Mouse (Mus musculus) embryonic facial prominence, embryonic 15.5 days (tissue): Measurements from ENCODE around the gene Xpr1. TPM values are rescaled to one million over a fixed set of nuclear protein-coding genes. Genes with fewer than 3 reads are reported as not detected.
A peak's percentile ranks its signal among the peaks of the same experiment; 100 is the strongest.

Experiments used
- ATAC-seq: fragments of 200-750 bp; cut with Nextera tagmentation; 2 replicates; pipeline ENCODE4 v1.8.0; 2017; ENCODE audit warnings: low read depth, moderate TSS enrichment; ENCODE audit not compliant: insufficient number of reproducible peaks, low FRiP score, low TSS enrichment
- H3K27ac ChIP-seq: fragments of 300-500 bp; sonication (generic); replicated peaks from 2 replicates; pipeline ENCODE4 v1.5.1; 2015; ENCODE audit warnings: mild to moderate bottlenecking, inconsistent platforms
- H3K27me3 ChIP-seq: fragments of 300-500 bp; sonication (generic); 2 replicates; pipeline ENCODE4 v1.6.1; 2015; ENCODE audit warnings: inconsistent platforms
- H3K36me3 ChIP-seq: fragments of 300-500 bp; sonication (generic); 2 replicates; pipeline ENCODE4 v1.6.1; 2015; ENCODE audit warnings: mild to moderate bottlenecking, inconsistent platforms
- H3K4me1 ChIP-seq: fragments of 300-500 bp; sonication (generic); 2 replicates; pipeline ENCODE4 v1.6.1; 2015; ENCODE audit warnings: inconsistent platforms
- H3K4me2 ChIP-seq: fragments of 300-500 bp; sonication (generic); replicated peaks from 2 replicates; pipeline ENCODE4 v1.6.1; 2015; ENCODE audit warnings: mild to moderate bottlenecking, inconsistent platforms
- H3K4me3 ChIP-seq: fragments of 300-500 bp; sonication (generic); replicated peaks from 2 replicates; pipeline ENCODE4 v1.5.1; 2015; ENCODE audit warnings: mild to moderate bottlenecking, inconsistent platforms
- H3K9ac ChIP-seq: fragments of 300-500 bp; sonication (generic); 2 replicates; pipeline ENCODE4 v1.6.1; 2015; ENCODE audit warnings: inconsistent platforms
- H3K9me3 ChIP-seq: fragments of 300-500 bp; sonication (generic); replicated peaks from 2 replicates; pipeline ENCODE4 v1.6.1; 2016; ENCODE audit warnings: inconsistent platforms
- WGBS: fragments of 180-500 bp; shearing (Covaris S2); methylation state at CpG from one replicate; pipeline ENCODE4 v1.1.7; 2015; 5-methylcytosine and 5-hydroxymethylcytosine counted together
- polyA plus RNA-seq: library from polyadenylated mRNA; unstranded; fragments of >200 nt; fragmentation: Nextera tagmentation; extraction: Ambion mirVana; gene quantifications from 2 replicates; pipeline ENCODE4 v1.2.1, GENCODE M21; 2015

The Xpr1 gene
- 7.3 and 7.4 TPM in 2 replicates for polyA plus RNA-seq

DNA sequence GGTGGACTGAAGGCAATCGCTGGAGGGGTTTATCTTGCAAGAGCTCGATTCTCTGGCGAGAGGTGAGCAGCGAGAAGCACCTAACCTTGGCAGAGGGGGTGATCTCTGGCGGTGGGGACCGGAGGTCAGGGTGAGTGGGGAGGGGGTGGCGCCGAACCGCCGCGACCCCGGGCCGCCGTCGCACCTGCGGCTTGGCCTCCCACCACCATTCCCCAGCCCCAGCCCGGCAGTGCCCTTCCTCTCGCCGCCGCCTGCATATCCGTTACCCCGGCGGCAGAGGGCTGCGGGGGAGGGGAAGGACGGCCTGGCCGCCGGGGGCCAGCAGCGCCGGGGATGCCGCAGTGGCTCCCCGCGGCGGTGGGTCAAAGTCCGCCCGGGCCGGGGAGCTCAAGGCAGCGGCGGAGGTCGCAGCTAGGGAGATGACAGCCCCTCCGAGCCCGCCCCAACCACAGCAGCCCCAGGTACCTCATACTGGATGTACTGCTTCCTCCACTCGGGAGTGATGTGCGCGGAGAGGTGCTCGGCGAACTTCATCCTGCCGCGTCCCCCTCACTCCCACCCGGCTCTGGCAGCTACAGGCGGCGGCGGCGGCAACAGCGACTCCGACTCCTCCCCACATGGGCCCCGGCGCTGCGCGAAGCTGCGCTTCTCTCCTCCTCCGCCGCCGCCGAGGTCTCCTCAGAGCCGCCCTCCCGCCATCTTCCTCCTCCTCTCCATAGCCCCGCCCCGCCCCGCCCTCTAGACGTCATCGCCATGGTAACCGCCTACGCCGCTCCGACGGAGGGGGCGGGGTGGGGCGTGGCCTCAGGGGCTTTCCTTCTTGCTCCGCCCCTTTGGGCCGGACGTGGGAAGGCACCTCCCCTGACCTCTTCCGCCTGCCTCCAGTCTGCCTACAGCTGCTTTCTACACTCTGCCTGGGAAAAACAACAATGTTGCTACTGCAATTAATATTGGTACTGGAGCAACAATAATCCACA, at the start of gene Xpr1:
TSS of gene Xpr1 (minus strand) at position 715 of the 977 bp plus-strand sequence.
- Histone ChIP-seq H3K9ac (peak within 1 kb of the TSS; percentile 74), H3K9me3 (no peaks in the 10 kb centered on the region), H3K4me1 (peaks cover 5% of the 10 kb centered on the region), H3K4me3 (peak within 1 kb of the TSS; percentile 92), H3K4me2 (peak within 1 kb of the TSS; percentile 85), H3K36me3 (no peaks in the 10 kb centered on the region), H3K27me3 (no peaks in the 10 kb centered on the region), H3K27ac (peak within 1 kb of the TSS; percentile 81)
- under 1% methylated on average over 79 of the region's 82 CpGs for WGBS
- ATAC-seq: peak; percentile 98

DNA sequence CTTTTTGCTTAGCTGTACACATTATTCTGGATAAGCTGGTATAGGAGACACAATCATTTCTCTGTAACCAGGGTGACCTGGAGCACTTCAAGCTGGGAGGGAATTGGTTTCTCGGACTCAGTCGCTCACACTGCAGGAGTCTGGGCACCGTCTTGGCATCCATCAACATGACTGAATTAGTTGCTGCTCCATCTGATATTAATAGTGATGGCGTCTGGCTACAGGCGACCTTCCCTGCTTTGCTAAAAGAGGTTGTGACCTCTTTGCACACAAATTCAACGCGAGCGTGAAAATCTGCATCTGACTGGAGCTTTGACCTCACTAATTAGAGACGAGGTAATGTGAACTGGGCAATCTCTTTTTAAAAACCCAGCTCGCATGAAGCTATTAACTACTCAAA, 46.2 kb upstream of the Xpr1 start:
- ATAC-seq: no peak
- Histone ChIP-seq H3K4me3 (no peak overlapping the region), H3K36me3 (no peaks in the 10 kb centered on the region), H3K4me2 (no peak overlapping the region), H3K4me1 (no peaks in the 10 kb centered on the region), H3K27ac (no peak overlapping the region), H3K9ac (no peak overlapping the region), H3K27me3 (no peaks in the 10 kb centered on the region), H3K9me3 (no peaks in the 10 kb centered on the region)
- WGBS: 29% methylated on average over 10 of the region's 10 CpGs

DNA sequence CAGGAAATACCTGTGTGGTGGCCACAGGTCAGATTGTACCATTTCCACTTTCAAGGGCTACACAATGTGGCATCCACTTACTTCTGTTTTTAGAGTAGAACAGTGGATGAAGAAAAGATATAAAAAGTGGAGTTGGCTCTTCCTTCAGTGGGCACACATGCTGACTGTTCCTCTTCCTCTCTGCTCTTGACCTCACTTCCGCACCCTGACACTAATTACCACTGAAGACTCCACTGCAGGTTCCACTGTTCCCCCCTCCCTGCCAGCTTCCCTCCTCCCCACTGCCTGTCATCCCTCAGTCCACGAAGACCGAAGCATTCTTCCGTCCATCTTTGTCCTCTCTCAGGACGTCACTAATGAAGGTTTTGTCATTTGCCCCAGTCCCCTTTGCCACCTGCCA, 45.4 kb upstream of the Xpr1 start:
- H3K9me3 ChIP-seq: no peaks in the 10 kb centered on the region
- no peak overlapping the region for H3K9ac ChIP-seq
- WGBS: 71% methylated on average over 5 of the region's 5 CpGs
- no peaks in the 10 kb centered on the region for H3K27me3 ChIP-seq
- H3K4me1 ChIP-seq: no peaks in the 10 kb centered on the region
- no peak overlapping the region for H3K27ac ChIP-seq
- no peak overlapping the region for H3K4me2 ChIP-seq
- H3K36me3 ChIP-seq: no peaks in the 10 kb centered on the region
- ATAC-seq: no peak
- no peak overlapping the region for H3K4me3 ChIP-seq

DNA sequence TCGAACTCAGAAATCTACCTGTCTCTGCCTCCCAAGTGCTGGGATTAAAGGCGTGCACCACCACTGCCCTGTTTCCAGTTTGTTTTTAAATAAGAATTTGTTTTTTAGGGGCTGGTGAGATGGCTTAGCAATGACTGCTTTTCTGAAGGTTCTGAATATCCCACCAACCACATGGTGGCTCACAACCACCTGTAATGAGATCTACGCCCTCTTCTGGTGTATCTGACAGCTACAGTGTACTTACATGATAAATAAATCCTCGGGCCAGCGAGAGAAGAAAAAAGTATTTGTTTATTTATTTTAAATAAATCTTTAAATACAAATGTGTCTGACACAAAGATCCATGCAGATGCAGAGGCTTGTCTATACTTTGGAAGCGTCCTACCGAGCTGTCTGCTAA, 40.3 kb upstream of the Xpr1 start:
- Histone ChIP-seq H3K4me3 (no peak overlapping the region), H3K9me3 (no peaks in the 10 kb centered on the region), H3K4me2 (no peak overlapping the region), H3K36me3 (no peaks in the 10 kb centered on the region), H3K9ac (no peak overlapping the region), H3K27me3 (no peaks in the 10 kb centered on the region), H3K4me1 (no peaks in the 10 kb centered on the region), H3K27ac (no peak overlapping the region)
- WGBS: 85% methylated on average over 7 of the region's 7 CpGs
- no peak for ATAC-seq

DNA sequence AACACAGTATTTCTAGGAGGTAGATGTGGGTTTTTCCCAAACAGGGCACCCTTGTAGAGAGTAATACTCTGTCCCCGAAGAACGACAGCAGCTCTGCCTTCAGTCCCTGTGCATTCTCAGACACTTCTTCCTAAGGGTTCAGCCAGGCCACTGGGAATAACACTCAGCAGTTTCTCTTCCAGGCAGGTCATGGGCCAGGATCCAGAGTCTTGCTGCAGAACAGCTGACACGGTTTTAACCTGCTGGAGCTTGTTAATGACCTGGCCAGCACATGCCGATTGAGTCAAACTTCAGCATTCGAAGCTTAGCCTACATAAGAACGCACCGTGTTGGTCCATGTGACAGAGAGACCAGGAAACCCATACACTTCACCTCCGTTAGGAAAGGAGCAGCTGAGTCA, 36.0 kb upstream of the Xpr1 start:
- ATAC-seq: no peak
- H3K9me3 ChIP-seq: no peaks in the 10 kb centered on the region
- H3K9ac ChIP-seq: no peak overlapping the region
- 78% methylated on average over 8 of the region's 8 CpGs for WGBS
- no peaks in the 10 kb centered on the region for H3K27me3 ChIP-seq
- no peaks in the 10 kb centered on the region for H3K36me3 ChIP-seq
- H3K4me1 ChIP-seq: no peaks in the 10 kb centered on the region
- H3K4me3 ChIP-seq: no peak overlapping the region
- H3K4me2 ChIP-seq: no peak overlapping the region
- no peak overlapping the region for H3K27ac ChIP-seq

DNA sequence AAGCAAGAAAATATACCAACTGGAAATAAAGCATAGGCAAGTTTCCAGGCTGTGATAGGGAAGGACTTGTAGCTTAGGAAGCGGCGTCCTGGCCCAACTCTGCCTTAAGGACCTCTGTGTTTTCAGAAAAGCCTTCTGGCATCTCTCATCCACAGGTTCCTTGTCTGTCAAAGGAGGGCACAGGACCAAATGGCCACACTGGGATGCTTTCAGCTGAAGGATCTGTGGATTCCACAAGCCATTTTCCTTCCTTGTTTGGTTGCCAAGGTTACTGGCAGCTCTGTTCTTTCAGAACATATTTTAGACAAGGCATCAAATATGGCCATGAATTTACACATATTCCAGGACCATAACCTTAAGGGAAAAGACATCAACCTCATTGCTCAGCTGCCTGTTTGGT, 31.7 kb upstream of the Xpr1 start:
- ATAC-seq: no peak
- H3K4me2 ChIP-seq: no peak overlapping the region
- no peak overlapping the region for H3K9ac ChIP-seq
- no peak overlapping the region for H3K4me3 ChIP-seq
- H3K36me3 ChIP-seq: no peaks in the 10 kb centered on the region
- H3K27ac ChIP-seq: no peak overlapping the region
- H3K4me1 ChIP-seq: no peaks in the 10 kb centered on the region
- WGBS: 68% methylated on average over 2 of the region's 2 CpGs
- H3K9me3 ChIP-seq: no peaks in the 10 kb centered on the region
- H3K27me3 ChIP-seq: no peaks in the 10 kb centered on the region

DNA sequence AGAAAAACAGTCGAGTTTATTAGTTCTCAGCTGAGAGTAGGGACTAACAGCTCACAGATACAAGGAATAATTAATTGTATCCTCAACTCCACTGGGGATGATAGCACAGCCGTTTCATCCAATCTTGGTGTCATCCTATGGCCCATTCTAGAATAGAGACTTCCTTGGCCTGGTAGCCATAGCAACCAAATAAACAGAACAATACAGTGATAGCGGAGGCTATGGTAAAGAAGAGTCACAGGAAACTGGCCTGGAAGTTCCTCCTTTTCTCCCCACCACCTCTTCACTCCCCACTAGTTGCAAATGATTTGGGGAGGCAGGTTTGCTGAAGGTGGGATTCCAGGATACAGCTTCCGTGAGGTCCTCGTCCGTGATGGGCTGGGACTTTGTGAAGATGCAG, 30.1 kb upstream of the Xpr1 start:
- Histone ChIP-seq H3K4me2 (no peak overlapping the region), H3K36me3 (no peaks in the 10 kb centered on the region), H3K4me3 (no peak overlapping the region), H3K9ac (no peak overlapping the region), H3K4me1 (no peaks in the 10 kb centered on the region), H3K9me3 (no peaks in the 10 kb centered on the region), H3K27ac (no peak overlapping the region), H3K27me3 (no peaks in the 10 kb centered on the region)
- no peak for ATAC-seq
- 72% methylated on average over 6 of the region's 6 CpGs for WGBS

DNA sequence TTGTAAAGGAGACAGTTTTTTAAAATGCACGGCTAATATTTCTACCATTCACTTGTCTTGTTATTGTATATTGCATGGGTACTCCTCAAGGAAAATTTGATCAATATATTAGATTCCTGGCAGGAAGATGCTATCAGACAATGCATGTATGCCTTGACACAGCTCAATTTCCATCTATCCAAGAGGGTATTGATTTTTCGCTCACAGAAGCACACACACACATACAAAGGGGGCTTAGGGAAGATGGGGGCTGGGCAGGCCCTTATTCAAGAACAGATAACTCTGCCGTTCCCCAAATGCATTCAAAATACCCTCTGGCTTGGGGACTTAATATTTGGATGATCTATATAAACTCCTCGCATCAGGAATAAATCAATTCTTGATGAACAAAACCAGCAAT, 25.9 kb upstream of the Xpr1 start:
- Histone ChIP-seq H3K9ac (no peak overlapping the region), H3K36me3 (no peaks in the 10 kb centered on the region), H3K27me3 (no peaks in the 10 kb centered on the region), H3K4me1 (no peaks in the 10 kb centered on the region), H3K9me3 (no peaks in the 10 kb centered on the region), H3K4me3 (no peak overlapping the region), H3K4me2 (no peak overlapping the region), H3K27ac (no peak overlapping the region)
- 87% methylated on average over 4 of the region's 4 CpGs for WGBS
- ATAC-seq: no peak

DNA sequence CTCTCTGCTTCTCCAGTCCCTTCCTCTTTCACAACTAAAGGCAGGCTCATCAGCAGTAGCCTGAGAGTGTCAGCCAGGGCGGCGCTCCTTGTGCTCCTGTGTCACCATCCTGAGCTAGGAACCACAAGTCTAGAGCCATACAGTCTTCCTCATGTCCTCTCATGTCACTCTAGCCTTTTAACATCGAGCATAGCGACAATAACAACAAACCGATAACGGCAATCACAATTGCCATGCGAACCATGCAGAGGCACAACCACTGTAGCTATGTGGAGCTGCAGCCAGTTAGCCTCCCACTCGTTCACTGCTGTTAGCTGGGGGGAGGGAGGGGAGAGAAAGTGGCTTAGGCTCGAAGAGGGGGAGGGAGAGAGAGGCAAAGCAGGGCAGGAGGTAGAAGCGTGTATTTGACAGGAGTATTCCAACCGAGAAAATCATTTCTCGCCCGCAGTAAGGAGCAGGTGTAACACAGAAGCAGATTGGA, 25.3 kb upstream of the Xpr1 start:
- no peak for ATAC-seq
- WGBS: 68% methylated on average over 13 of the region's 13 CpGs
- Histone ChIP-seq H3K9ac (no peak overlapping the region), H3K27ac (no peak overlapping the region), H3K27me3 (no peaks in the 10 kb centered on the region), H3K4me2 (no peak overlapping the region), H3K4me1 (no peaks in the 10 kb centered on the region), H3K36me3 (no peaks in the 10 kb centered on the region), H3K4me3 (no peak overlapping the region), H3K9me3 (no peaks in the 10 kb centered on the region)

DNA sequence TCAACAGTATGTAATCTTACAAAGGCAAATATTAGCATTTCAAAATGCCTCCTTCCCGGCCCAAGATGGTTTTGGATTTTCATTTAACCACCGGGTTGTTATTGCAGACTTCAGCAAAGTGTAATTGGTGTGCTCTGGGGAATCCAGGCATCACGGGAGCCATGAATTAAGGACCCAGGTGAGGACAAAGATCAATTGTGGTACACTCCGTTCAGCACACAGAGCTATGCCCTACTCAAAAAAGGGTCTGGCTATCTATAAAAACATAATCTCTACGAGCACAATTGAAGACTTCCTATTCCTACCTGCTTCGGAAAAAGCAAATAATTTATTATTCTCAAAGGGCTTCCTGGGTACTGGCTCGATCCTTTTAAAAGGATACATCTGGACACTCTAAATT, 22.3 kb upstream of the Xpr1 start:
- H3K27ac ChIP-seq: no peak overlapping the region
- no peak overlapping the region for H3K4me2 ChIP-seq
- H3K27me3 ChIP-seq: no peaks in the 10 kb centered on the region
- no peaks in the 10 kb centered on the region for H3K4me1 ChIP-seq
- no peak for ATAC-seq
- H3K9me3 ChIP-seq: no peaks in the 10 kb centered on the region
- H3K4me3 ChIP-seq: no peak overlapping the region
- no peaks in the 10 kb centered on the region for H3K36me3 ChIP-seq
- 51% methylated on average over 7 of the region's 7 CpGs for WGBS
- no peak overlapping the region for H3K9ac ChIP-seq

DNA sequence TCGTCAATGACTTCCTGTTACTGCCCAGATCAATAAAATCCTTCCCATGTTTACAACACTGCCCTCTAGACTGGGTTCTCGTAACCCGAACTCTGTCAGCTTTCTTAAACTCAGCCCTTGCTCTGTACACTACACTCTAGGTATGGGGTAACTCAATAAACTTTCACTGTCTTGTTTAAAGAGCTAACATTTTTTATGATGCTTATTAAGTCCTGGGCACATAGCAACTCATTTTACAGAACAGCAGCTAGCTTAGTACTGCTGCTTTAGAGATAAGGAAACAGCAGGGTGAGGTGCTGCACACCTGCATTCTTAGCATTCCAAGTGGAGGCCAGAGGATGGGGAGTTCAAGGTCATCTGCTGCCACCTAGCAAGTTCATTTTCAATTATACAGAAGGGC, 21.3 kb upstream of the Xpr1 start:
- no peak overlapping the region for H3K4me2 ChIP-seq
- no peak overlapping the region for H3K4me3 ChIP-seq
- no peaks in the 10 kb centered on the region for H3K27me3 ChIP-seq
- H3K4me1 ChIP-seq: no peaks in the 10 kb centered on the region
- H3K36me3 ChIP-seq: no peaks in the 10 kb centered on the region
- 47% methylated on average over 3 of the region's 3 CpGs for WGBS
- H3K27ac ChIP-seq: no peak overlapping the region
- ATAC-seq: no peak
- H3K9ac ChIP-seq: no peak overlapping the region
- no peaks in the 10 kb centered on the region for H3K9me3 ChIP-seq

DNA sequence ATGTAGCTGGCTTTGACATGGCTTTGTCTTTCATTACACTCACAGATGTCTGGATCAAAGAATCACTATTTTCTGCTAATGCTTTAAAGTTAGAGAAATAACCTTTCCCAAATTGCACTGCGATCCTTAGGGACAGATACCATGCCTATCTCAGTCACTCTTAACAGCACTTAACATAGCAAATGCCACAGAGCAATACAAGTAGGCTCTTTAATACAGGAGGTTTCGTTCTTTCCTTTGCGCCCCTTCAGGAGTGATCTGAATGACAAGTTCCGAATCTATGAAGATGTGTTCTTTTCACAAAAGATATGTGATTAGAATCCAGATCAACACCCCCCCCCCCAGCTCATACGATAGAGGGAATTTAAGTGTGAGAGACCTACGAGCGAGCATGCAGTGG, 12.1 kb upstream of the Xpr1 start:
- Histone ChIP-seq H3K4me2 (no peak overlapping the region), H3K9me3 (no peaks in the 10 kb centered on the region), H3K36me3 (no peaks in the 10 kb centered on the region), H3K4me3 (no peak overlapping the region), H3K27ac (no peak overlapping the region), H3K4me1 (no peaks in the 10 kb centered on the region), H3K9ac (no peak overlapping the region), H3K27me3 (no peaks in the 10 kb centered on the region)
- no peak for ATAC-seq
- 78% methylated on average over 7 of the region's 7 CpGs for WGBS
